In genomic region chr9:90069485-90069884, GRCm38 (mm10) we compare ENCODE assay signal across 12 mouse cellular contexts. TPM values are rescaled to one million over a fixed set of nuclear protein-coding genes. Genes with fewer than 3 reads are reported as not detected.
DNase-seq lines count a peak whose midpoint lies in the region; ATAC-seq lines count a peak whose summit lies in the region.
"Had no signal": no experiment of that assay in that cellular context is flagged by ENCODE, and none has a peak within 500 bp of the region (broad histone marks: within the 10 kb centered on the region; RNA-seq: fewer than 3 reads in every experiment).

No protein-coding gene starts in this region.

- no peaks in the 10 kb centered on the region for H3K9me3 ChIP-seq in heart, embryonic 12.5 days (replicated peaks)
- H3K9me3 ChIP-seq in intestine, embryonic 14.5 days (ENCODE audit: control insufficient read depth, low read length): no peaks in the 10 kb centered on the region
- no peaks in the 10 kb centered on the region for H3K9me3 ChIP-seq in midbrain, embryonic 14.5 days (ENCODE audit: control insufficient read depth, low read length)
- H3K9me3 ChIP-seq: hindbrain, embryonic 10.5 days had no signal

- no peaks in the 10 kb centered on the region for H3K27me3 ChIP-seq in heart, embryonic 12.5 days (replicated peaks)
- no peaks in the 10 kb centered on the region for H3K27me3 ChIP-seq in intestine, embryonic 14.5 days (replicated peaks; ENCODE audit: control insufficient read depth, insufficient read depth, low read length)
- no peaks in the 10 kb centered on the region for H3K27me3 ChIP-seq in midbrain, embryonic 14.5 days (ENCODE audit: control insufficient read depth, insufficient read depth, low read length)

- peak; percentile 73 for DNase-seq in heart, adult 11 months
- DNase-seq in intestine, embryonic 14.5 days (ENCODE audit: low spot score): no peak
- DNase-seq in kidney, postnatal 14 days: peak; percentile 53
- peak; percentile 84 for DNase-seq in lung, postnatal 25 days (ENCODE audit: low spot score)
- no peak for DNase-seq in thymus, postnatal 36 days
- no peak for DNase-seq in midbrain, embryonic 14.5 days
- DNase-seq in frontal cortex, adult 2 months (ENCODE audit: extremely low spot score in 1 of 2, low spot score in 1 of 2): no peak
- DNase-seq: B cell, adult 2 months; right cerebral cortex, postnatal 25 days had no signal

- no peak overlapping the region for H3K4me2 ChIP-seq in heart, embryonic 12.5 days
- no peak overlapping the region for H3K4me2 ChIP-seq in intestine, embryonic 14.5 days (ENCODE audit: low read length)
- no peak overlapping the region for H3K4me2 ChIP-seq in midbrain, embryonic 14.5 days (ENCODE audit: low read length)

- 67% methylated on average over 7 of the region's 7 CpGs for WGBS in heart, embryonic 12.5 days
- WGBS in intestine, embryonic 14.5 days: 66% methylated on average over 7 of the region's 7 CpGs
- 79% methylated on average over 7 of the region's 7 CpGs for WGBS in midbrain, embryonic 14.5 days

- H3K4me1 ChIP-seq in heart, embryonic 12.5 days (replicated peaks): no peaks in the 10 kb centered on the region; the same call in 1 of the 2 replicates
- no peaks in the 10 kb centered on the region for H3K4me1 ChIP-seq in intestine, embryonic 14.5 days (replicated peaks; ENCODE audit: control insufficient read depth, insufficient read depth, low read length)
- H3K4me1 ChIP-seq in midbrain, embryonic 14.5 days (ENCODE audit: control insufficient read depth, insufficient read depth, low read length): no peaks in the 10 kb centered on the region

- no peak overlapping the region for H3K27ac ChIP-seq in heart, embryonic 12.5 days (ENCODE audit: poor library complexity, severe bottlenecking)
- no peak overlapping the region for H3K27ac ChIP-seq in intestine, embryonic 14.5 days (ENCODE audit: low read depth)
- H3K27ac ChIP-seq in midbrain, embryonic 14.5 days (replicated peaks; ENCODE audit: low read depth, low read length): no peak overlapping the region
- H3K27ac ChIP-seq: hindbrain, embryonic 10.5 days; layer of hippocampus, adult 2 months had no signal

- no peak for ATAC-seq in heart, embryonic 12.5 days (ENCODE audit: insufficient number of reproducible peaks, low FRiP score)
- peak; percentile 84 for ATAC-seq in intestine, embryonic 14.5 days (replicated peaks; ENCODE audit: low FRiP score, low TSS enrichment, low read depth)
- ATAC-seq in midbrain, embryonic 14.5 days (ENCODE audit: low FRiP score, low TSS enrichment): no peak

- H3K4me3 ChIP-seq in heart, embryonic 12.5 days: no peak overlapping the region
- no peak overlapping the region for H3K4me3 ChIP-seq in intestine, embryonic 14.5 days (ENCODE audit: low read depth, low read length)
- no peak overlapping the region for H3K4me3 ChIP-seq in midbrain, embryonic 14.5 days (replicated peaks; ENCODE audit: low read depth, low read length)
- H3K4me3 ChIP-seq: hindbrain, embryonic 10.5 days; layer of hippocampus, adult 2 months had no signal

- H3K9ac ChIP-seq in heart, embryonic 12.5 days: no peak overlapping the region
- no peak overlapping the region for H3K9ac ChIP-seq in intestine, embryonic 14.5 days (ENCODE audit: low read length)
- no peak overlapping the region for H3K9ac ChIP-seq in midbrain, embryonic 14.5 days (replicated peaks; ENCODE audit: low read length)

- 0 out of 2 replicates have a peak, but pooled peaks cover 5% of the 10 kb centered on the region for H3K36me3 ChIP-seq in heart, embryonic 12.5 days
- H3K36me3 ChIP-seq in intestine, embryonic 14.5 days (ENCODE audit: control insufficient read depth, insufficient read depth, low read length): no peaks in the 10 kb centered on the region
- no peaks in the 10 kb centered on the region for H3K36me3 ChIP-seq in midbrain, embryonic 14.5 days (ENCODE audit: control insufficient read depth, insufficient read depth, low read length)
- H3K36me3 ChIP-seq: hindbrain, embryonic 10.5 days had no signal

RNA-seq across cellular contexts. Expression of gene Ctsh, which starts 15.5 kb away (rescaled TPM):
- 37.4 and 39.3 TPM in 2 replicates for polyA plus RNA-seq in heart, embryonic 12.5 days (2016; fragmentation: Nextera tagmentation; extraction: Ambion mirVana)
- polyA plus RNA-seq in intestine, embryonic 14.5 days (2014; fragmentation: Nextera tagmentation; extraction: Ambion mirVana): 28.7 and 42.4 TPM in 2 replicates
- 8.6 and 20.9 TPM in 2 replicates for polyA plus RNA-seq in midbrain, embryonic 14.5 days (2014; fragmentation: Nextera tagmentation; extraction: Ambion mirVana)
- polyA plus RNA-seq in frontal cortex, adult 2 months (2012; rRNA removed): 17.5 and 21.4 TPM in 2 replicates

RNA-seq across cellular contexts. Expression of gene Morf4l1, which starts 45.1 kb away (rescaled TPM):
- polyA plus RNA-seq in heart, embryonic 12.5 days (2016; fragmentation: Nextera tagmentation; extraction: Ambion mirVana): 385 and 388 TPM in 2 replicates
- 414 and 456 TPM in 2 replicates for polyA plus RNA-seq in intestine, embryonic 14.5 days (2014; fragmentation: Nextera tagmentation; extraction: Ambion mirVana)
- polyA plus RNA-seq in midbrain, embryonic 14.5 days (2014; fragmentation: Nextera tagmentation; extraction: Ambion mirVana): 616 and 659 TPM in 2 replicates
- polyA plus RNA-seq in frontal cortex, adult 2 months (2012; rRNA removed): 448 and 461 TPM in 2 replicates

Comparison
In these comparisons a context has a peak if more than half of its experiments do, and no peak if none do; other contexts are left out.
1. DNase-seq: peak in heart, adult 11 months (single experiment), kidney, postnatal 14 days (single experiment) and lung, postnatal 25 days (single experiment); none in intestine, embryonic 14.5 days (single experiment), thymus, postnatal 36 days (0 of 2), midbrain, embryonic 14.5 days (single experiment) and frontal cortex, adult 2 months (0 of 2).